Mouse (Mus musculus) thymus, adult 18-20 months (tissue): ENCODE measurements at regions not wholly inside any gene's neighbourhood (a gene's known extent, or its start where the extent isn't known, plus 50 kb on each side); places are given as distances from the start of the nearest gene placed in this dataset.
"Not testable (repeated sequence)": the region's sequence is repeated elsewhere in the genome, so short reads cannot be mapped to it uniquely, and the experiment has no call there.

ENCODE experiments used
- DNase-seq, 2 experiments: peaks; one replicate each; pipeline ENCODE4 v3.0.0; 2022; ENCODE audit warnings: mixed read lengths in 2 of 2

- DNase-seq = no peak
These were observed 53.2 kb upstream of the Dazl start for GRCm38 (mm10) chr17:50346451-50347192.

DNA sequence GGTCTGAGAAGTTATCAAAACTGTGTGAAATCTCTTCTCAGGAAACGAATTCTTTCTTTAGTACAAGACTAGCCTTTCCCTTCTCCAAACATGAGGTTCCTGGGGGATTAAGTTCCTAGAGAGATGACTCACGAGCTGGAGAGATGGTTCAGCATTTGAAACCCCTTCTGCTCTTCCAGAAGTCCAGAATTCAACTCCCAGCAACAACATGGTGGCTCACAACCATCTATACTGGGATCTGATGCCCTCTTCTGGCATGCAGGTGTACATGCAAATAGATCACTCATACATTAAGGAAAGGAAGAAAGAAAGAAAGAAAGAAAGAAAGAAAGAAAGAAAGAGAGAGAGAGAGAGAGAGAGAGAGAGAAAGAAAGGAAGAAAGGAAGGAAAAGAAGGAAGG lies 60.4 kb upstream of the Dazl start:
- not testable (repeated sequence) for DNase-seq

GRCm38 (mm10) chr17:50354357-50354756 lies 60.9 kb upstream of the Dazl start:
- no peak for DNase-seq

DNA sequence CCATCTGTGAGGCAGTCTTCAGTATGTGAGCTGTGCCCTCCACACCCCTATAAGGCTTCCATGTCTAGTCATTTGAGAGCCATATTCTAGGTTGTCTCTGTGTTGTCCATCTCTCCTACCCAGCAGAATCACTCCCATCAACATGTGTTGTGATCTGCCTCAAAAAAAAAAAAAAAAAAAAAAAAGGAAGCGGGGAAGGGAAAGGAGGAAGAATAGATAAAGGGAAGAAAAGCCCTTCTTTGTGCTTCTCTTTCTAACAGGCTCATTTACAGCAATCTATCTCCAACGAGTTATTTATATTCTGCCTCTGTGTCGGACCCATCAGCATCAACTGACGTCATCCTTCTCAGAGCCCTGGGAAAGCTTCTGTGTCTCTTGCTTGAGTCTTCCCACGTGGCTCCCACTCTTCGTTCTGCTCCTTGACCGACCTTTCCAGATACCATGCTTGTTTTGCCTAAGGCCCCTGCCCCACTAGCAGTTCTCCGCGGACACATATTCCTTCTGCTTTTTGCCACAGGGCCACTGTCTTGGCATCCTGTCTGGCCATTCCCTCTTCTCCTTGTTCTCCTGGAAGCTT lies 68.3 kb upstream of the Dazl start:
- no peak for DNase-seq

DNA sequence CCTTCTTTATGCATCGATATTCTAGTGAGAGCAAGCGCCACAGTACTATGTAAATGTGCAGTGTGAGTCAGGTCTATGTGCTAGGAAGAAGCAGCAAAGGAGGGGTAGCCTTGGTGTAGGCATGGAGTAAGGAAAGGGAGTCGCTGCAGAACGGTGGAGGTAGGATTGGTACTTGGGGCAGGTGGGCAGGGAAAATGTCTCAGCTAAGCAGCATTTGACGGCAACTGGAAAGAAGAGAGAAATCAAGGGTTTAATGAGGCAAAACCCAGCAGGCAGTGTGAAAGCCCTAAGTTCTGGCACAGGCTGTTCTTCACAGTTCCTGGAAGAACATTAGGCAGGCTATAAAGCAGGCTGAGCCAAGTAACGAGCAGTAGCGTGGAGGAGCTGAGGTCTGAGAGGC lies 72.0 kb upstream of the Dazl start:
- DNase-seq = no peak

- no peak for DNase-seq
These were observed 72.7 kb upstream of the Dazl start for GRCm38 (mm10) chr17:50366181-50366580.

GRCm38 (mm10) chr17:50369216-50369875 lies 75.9 kb upstream of the Dazl start:
- DNase-seq = no peak

GRCm38 (mm10) chr17:50370484-50370883 lies 77.0 kb upstream of the Dazl start:
- no peak for DNase-seq

GRCm38 (mm10) chr17:50373496-50374141 lies 80.2 kb upstream of the Dazl start:
- no peak for DNase-seq

- no peak for DNase-seq
These were observed 82.0 kb upstream of the Dazl start for GRCm38 (mm10) chr17:50375465-50375864.

- no peak for DNase-seq
These were observed 83.3 kb upstream of the Dazl start for GRCm38 (mm10) chr17:50376708-50377107.

GRCm38 (mm10) chr17:50378141-50378727 lies 84.8 kb upstream of the Dazl start:
- no peak for DNase-seq

- DNase-seq = no peak
These were observed 95.6 kb upstream of the Dazl start for GRCm38 (mm10) chr17:50388715-50389710.

GRCm38 (mm10) chr17:50390151-50390550 lies 96.7 kb upstream of the Dazl start:
- DNase-seq = no peak

GRCm38 (mm10) chr17:50391207-50391606 lies 97.8 kb upstream of the Dazl start:
- no peak for DNase-seq

DNA sequence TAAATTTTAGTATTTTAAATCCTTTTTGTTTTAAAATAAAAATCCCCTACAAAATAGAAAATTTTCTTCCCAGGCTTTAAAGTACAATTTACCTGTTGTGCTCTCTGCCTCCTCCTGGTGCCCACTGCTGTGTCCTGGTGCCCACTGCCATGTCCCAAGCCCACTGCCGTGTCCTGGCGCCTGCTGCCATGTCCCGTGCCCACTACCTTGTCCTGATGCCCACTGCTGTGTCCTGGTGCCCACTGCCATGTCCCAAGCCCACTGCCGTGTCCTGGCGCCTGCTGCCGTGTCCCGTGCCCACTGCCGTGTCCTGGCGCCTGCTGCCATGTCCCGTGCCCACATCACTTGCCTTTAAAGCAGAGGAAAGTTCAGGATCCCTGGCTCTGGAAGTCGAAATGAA lies 98.6 kb upstream of the Dazl start:
- no peak for DNase-seq

GRCm38 (mm10) chr17:50392428-50392827 lies 99.0 kb upstream of the Dazl start:
- no peak for DNase-seq

- DNase-seq = no peak
These were observed 99.5 kb upstream of the Dazl start for GRCm38 (mm10) chr17:50392966-50393365.

- DNase-seq = no peak
These were observed 100.3 kb upstream of the Dazl start for GRCm38 (mm10) chr17:50393698-50394097.

DNA sequence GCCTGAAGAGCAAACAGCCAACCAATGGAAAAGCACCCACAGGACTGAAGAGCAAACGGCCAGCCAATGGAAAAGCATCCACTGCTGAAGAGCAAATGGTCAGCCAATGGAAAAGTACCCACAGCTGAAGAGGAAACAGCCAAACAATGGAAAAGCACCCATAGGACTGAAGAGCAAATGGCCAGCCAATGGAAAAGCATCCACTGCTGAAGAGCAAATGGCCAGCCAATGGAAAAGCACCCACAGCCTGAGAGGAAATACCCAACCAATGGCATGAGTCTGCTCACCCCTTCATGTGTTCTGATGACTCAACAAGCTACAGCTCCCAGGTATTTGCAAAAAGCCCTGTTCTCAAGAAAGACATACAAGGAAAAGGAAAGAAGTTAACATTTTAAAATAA lies 101.4 kb upstream of the Dazl start:
- no peak for DNase-seq

DNA sequence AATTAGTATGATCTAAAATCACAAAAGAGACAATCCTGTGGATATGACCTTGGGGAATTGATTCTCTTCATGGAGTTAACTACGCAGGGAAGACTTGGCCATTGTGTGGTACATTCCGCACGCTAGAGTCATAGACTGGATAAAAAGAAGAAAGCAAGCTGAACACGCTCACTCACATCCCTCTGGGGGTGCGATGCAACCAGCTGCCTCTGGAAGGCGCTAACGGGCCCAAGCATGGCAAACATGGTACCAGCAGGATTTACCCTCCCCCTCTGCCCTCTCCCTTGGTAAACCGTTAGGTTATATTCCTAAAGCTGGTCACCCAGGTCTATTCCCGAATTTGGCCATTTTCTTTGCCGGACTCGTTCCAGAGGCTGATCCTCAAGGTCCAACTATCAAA lies 102.2 kb upstream of the Dazl start:
- no peak for DNase-seq

- no peak for DNase-seq
These were observed 103.9 kb upstream of the Dazl start for GRCm38 (mm10) chr17:50397324-50397723.
